Mouse (Mus musculus): ENCODE measurements around the gene Fsd2. TPM values are rescaled to one million over a fixed set of nuclear protein-coding genes. Genes with fewer than 3 reads are reported as not detected.

The Fsd2 gene
- total and polyA plus RNA-seq, 3 experiments: 85.7 to 322 (median 304) TPM

DNA sequence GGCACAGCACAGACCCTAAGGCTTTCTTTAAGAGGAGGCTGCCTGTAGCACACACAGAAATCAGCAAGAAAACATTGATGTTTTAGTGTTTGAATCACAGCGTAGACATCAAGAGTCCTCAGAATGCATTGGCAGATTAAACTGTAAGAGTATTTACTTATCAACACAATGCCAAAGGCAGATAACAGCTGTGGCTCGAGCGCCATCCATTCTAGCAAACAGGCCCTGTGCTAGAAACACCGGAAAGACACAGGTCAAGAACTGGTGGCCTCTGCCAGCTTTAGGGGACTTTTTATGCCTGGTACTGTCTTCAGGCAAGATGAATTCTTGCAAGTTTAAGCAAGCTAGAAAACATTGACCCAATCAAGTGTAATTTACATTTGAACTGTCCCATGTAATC is 412 bp downstream of the Fsd2 start:
- peak; percentile 16 to 23 for DNase-seq
- peak overlapping the region; percentile 91 for H3K27ac ChIP-seq
- H3K9ac ChIP-seq (ENCODE audit: low read depth, low read length): peak overlapping the region; percentile 38; the same call in 1 of the 2 replicates
- no peaks in the 10 kb centered on the region; the same call in 1 of the 2 replicates for H3K4me1 ChIP-seq (ENCODE audit: control insufficient read depth, insufficient read depth, low read length)
- no peaks in the 10 kb centered on the region for H3K27me3 ChIP-seq (ENCODE audit: control insufficient read depth, insufficient read depth, low read length)
- no peak for TF ChIP-seq CTCF (IDR thresholded peaks at IDR 0.05)
- TF ChIP-seq POLR2A (IDR thresholded peaks at IDR 0.05; ENCODE audit: insufficient read depth, low read depth, low read length): no peak
- TF ChIP-seq EP300 (IDR thresholded peaks at IDR 0.05; ENCODE audit: insufficient read depth, low read depth, low read length): no peak
- H3K79me2 ChIP-seq (replicated peaks; ENCODE audit: control insufficient read depth, insufficient read depth, low read length): no peaks in the 10 kb centered on the region
- H3K4me3 ChIP-seq: peak overlapping the region; percentile 47
- no peaks in the 10 kb centered on the region; the same call in 1 of the 2 replicates for H3K36me3 ChIP-seq (ENCODE audit: control insufficient read depth, insufficient read depth, low read length)
- 50% methylated on average over 4 of the region's 4 CpGs for WGBS
- intact Hi-C loops (cut with DNase I): no loop called here

- 47% methylated on average over 7 of the region's 7 CpGs for WGBS
- Histone ChIP-seq H3K27me3 (ENCODE audit: control insufficient read depth, insufficient read depth, low read length) (no peaks in the 10 kb centered on the region), H3K4me1 (ENCODE audit: control insufficient read depth, insufficient read depth, low read length) (no peaks in the 10 kb centered on the region; the same call in 1 of the 2 replicates), H3K36me3 (ENCODE audit: control insufficient read depth, insufficient read depth, low read length) (no peaks in the 10 kb centered on the region; the same call in 1 of the 2 replicates), H3K9ac (ENCODE audit: low read depth, low read length) (peak overlapping the region; percentile 52), H3K79me2 (replicated peaks; ENCODE audit: control insufficient read depth, insufficient read depth, low read length) (no peaks in the 10 kb centered on the region), H3K27ac (peak overlapping the region; percentile 91), H3K4me3 (peak overlapping the region; percentile 47)
- DNase-seq: peak; percentile 20 to 24
- intact Hi-C loops (cut with DNase I): no loop called here
- TF ChIP-seq POLR2A (IDR thresholded peaks at IDR 0.05; ENCODE audit: insufficient read depth, low read depth, low read length): peak; percentile 41; the same call in 1 of the 2 replicates
- no peak for TF ChIP-seq EP300 (IDR thresholded peaks at IDR 0.05; ENCODE audit: insufficient read depth, low read depth, low read length)
- no peak for TF ChIP-seq CTCF (IDR thresholded peaks at IDR 0.05)
Observed at GRCm38 (mm10) chr7:81565381-81566055, 1.2 kb downstream of the Fsd2 start.

DNA sequence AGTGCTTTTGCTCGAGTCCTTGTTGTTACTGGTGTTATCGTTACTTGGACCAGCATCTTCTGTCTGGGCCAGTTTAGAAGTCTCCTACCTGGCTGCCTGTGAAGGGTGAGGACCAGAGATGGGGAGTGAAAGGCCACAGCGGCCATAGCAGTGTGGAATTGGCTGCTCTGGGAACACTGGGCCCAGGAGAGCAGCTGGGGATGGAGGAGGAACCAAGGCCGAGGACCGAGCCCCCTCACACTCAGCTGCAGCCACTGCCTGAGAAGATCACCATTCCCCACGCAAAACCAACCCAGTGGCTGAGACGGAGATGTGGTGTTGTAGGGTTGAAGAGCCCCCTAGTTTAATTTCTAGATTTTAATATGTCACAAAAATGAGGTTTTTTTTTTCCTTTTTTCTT is 2.0 kb downstream of the Fsd2 start:
- peaks cover 2% of the 10 kb centered on the region; the same call in 1 of the 2 replicates for H3K4me1 ChIP-seq (ENCODE audit: control insufficient read depth, insufficient read depth, low read length)
- H3K36me3 ChIP-seq (ENCODE audit: control insufficient read depth, insufficient read depth, low read length): no peaks in the 10 kb centered on the region; the same call in 1 of the 2 replicates
- 65% methylated on average over 7 of the region's 7 CpGs for WGBS
- H3K79me2 ChIP-seq (replicated peaks; ENCODE audit: control insufficient read depth, insufficient read depth, low read length): no peaks in the 10 kb centered on the region
- H3K27ac ChIP-seq: peak overlapping the region; percentile 91
- peak overlapping the region; percentile 20 for H3K4me3 ChIP-seq
- H3K9ac ChIP-seq (ENCODE audit: low read depth, low read length): peak overlapping the region; percentile 54
- H3K27me3 ChIP-seq (ENCODE audit: control insufficient read depth, insufficient read depth, low read length): no peaks in the 10 kb centered on the region
- intact Hi-C loops (cut with DNase I): no loop called here
- TF ChIP-seq POLR2A (IDR thresholded peaks at IDR 0.05; ENCODE audit: insufficient read depth, low read depth, low read length) (no peak), EP300 (IDR thresholded peaks at IDR 0.05; ENCODE audit: insufficient read depth, low read depth, low read length) (no peak), CTCF (IDR thresholded peaks at IDR 0.05) (no peak)
- peak in 1 of 2 experiments; percentile 18 for DNase-seq

GRCm38 (mm10) chr7:81563506-81564015 is 3.2 kb downstream of the Fsd2 start:
- H3K27ac ChIP-seq: no peak overlapping the region
- WGBS: 56% methylated on average over 4 of the region's 4 CpGs
- H3K27me3 ChIP-seq (ENCODE audit: control insufficient read depth, insufficient read depth, low read length): no peaks in the 10 kb centered on the region
- intact Hi-C loops (cut with DNase I): no loop called here
- H3K36me3 ChIP-seq (ENCODE audit: control insufficient read depth, insufficient read depth, low read length): no peaks in the 10 kb centered on the region; the same call in 1 of the 2 replicates
- H3K79me2 ChIP-seq (replicated peaks; ENCODE audit: control insufficient read depth, insufficient read depth, low read length): no peaks in the 10 kb centered on the region
- DNase-seq: peak in 1 of 2 experiments; percentile 16
- TF ChIP-seq EP300 (IDR thresholded peaks at IDR 0.05; ENCODE audit: insufficient read depth, low read depth, low read length) (no peak), POLR2A (IDR thresholded peaks at IDR 0.05; ENCODE audit: insufficient read depth, low read depth, low read length) (no peak), CTCF (IDR thresholded peaks at IDR 0.05) (no peak)
- H3K4me3 ChIP-seq: no peak overlapping the region
- H3K4me1 ChIP-seq (ENCODE audit: control insufficient read depth, insufficient read depth, low read length): peaks cover 2% of the 10 kb centered on the region; the same call in 1 of the 2 replicates
- H3K9ac ChIP-seq (ENCODE audit: low read depth, low read length): no peak overlapping the region

GRCm38 (mm10) chr7:81561211-81561610 is 5.5 kb downstream of the Fsd2 start:
- Histone ChIP-seq H3K27ac (no peak overlapping the region), H3K9ac (ENCODE audit: low read depth, low read length) (no peak overlapping the region), H3K4me1 (ENCODE audit: control insufficient read depth, insufficient read depth, low read length) (peaks cover 2% of the 10 kb centered on the region; the same call in 1 of the 2 replicates), H3K4me3 (no peak overlapping the region), H3K36me3 (ENCODE audit: control insufficient read depth, insufficient read depth, low read length) (peaks cover 4% of the 10 kb centered on the region; the same call in 1 of the 2 replicates), H3K79me2 (replicated peaks; ENCODE audit: control insufficient read depth, insufficient read depth, low read length) (no peaks in the 10 kb centered on the region), H3K27me3 (ENCODE audit: control insufficient read depth, insufficient read depth, low read length) (no peaks in the 10 kb centered on the region)
- WGBS: 55% methylated on average over 5 of the region's 5 CpGs
- peak in 1 of 2 experiments; percentile 12 for DNase-seq
- TF ChIP-seq EP300 (IDR thresholded peaks at IDR 0.05; ENCODE audit: insufficient read depth, low read depth, low read length) (no peak), POLR2A (IDR thresholded peaks at IDR 0.05; ENCODE audit: insufficient read depth, low read depth, low read length) (no peak), CTCF (IDR thresholded peaks at IDR 0.05) (no peak)
- intact Hi-C loops (cut with DNase I): no loop called here

All from heart, adult 2 months (tissue).